Mouse (Mus musculus): ENCODE measurements at regions not wholly inside any gene's neighbourhood (a gene's known extent, or its start where the extent isn't known, plus 50 kb on each side); places are given as distances from the start of the nearest gene placed in this dataset.

GRCm38 (mm10) chr4:131097421-131097820 is 153.2 kb downstream of the Matn1 start:
- no peak for DNase-seq (ENCODE audit: low spot score in 2 of 2)

- no peak for DNase-seq (ENCODE audit: low spot score in 2 of 2)
Observed at GRCm38 (mm10) chr4:131100093-131100795, 156.1 kb downstream of the Matn1 start.

- no peak for DNase-seq (ENCODE audit: low spot score in 2 of 2)
Observed at GRCm38 (mm10) chr4:131100796-131101156, 156.6 kb downstream of the Matn1 start.

GRCm38 (mm10) chr4:131102163-131102562 is 158.0 kb downstream of the Matn1 start:
- DNase-seq (ENCODE audit: low spot score in 2 of 2), result peak in 1 of 2 experiments; percentile 26

GRCm38 (mm10) chr4:131107127-131107857 is 163.1 kb downstream of the Matn1 start:
- peak in 1 of 2 experiments; percentile 22 for DNase-seq (ENCODE audit: low spot score in 2 of 2)

GRCm38 (mm10) chr4:131112536-131112935 is 168.4 kb downstream of the Matn1 start:
- DNase-seq (ENCODE audit: low spot score in 2 of 2), result no peak

- DNase-seq (ENCODE audit: low spot score in 2 of 2), result no peak
Observed at GRCm38 (mm10) chr4:131113727-131114303, 169.6 kb downstream of the Matn1 start.

- peak in 1 of 2 experiments; percentile 34 for DNase-seq (ENCODE audit: low spot score in 2 of 2)
Observed at GRCm38 (mm10) chr4:131115247-131115646, 171.1 kb downstream of the Matn1 start.

- no peak for DNase-seq (ENCODE audit: low spot score in 2 of 2)
Observed at GRCm38 (mm10) chr4:131118586-131118985, 174.4 kb downstream of the Matn1 start.

- DNase-seq (ENCODE audit: low spot score in 2 of 2), result no peak
Observed at GRCm38 (mm10) chr4:131119621-131120020, 175.4 kb downstream of the Matn1 start.

- no peak for DNase-seq (ENCODE audit: low spot score in 2 of 2)
Observed at GRCm38 (mm10) chr4:131120680-131121079, 176.5 kb downstream of the Matn1 start.

- no peak for DNase-seq (ENCODE audit: low spot score in 2 of 2)
Observed at GRCm38 (mm10) chr4:131125975-131126374, 181.8 kb downstream of the Matn1 start.

GRCm38 (mm10) chr4:131126901-131127300 is 182.7 kb downstream of the Matn1 start:
- no peak for DNase-seq (ENCODE audit: low spot score in 2 of 2)

GRCm38 (mm10) chr4:131128646-131129045 is 184.5 kb downstream of the Matn1 start:
- DNase-seq (ENCODE audit: low spot score in 2 of 2), result no peak

- no peak for DNase-seq (ENCODE audit: low spot score in 2 of 2)
Observed at GRCm38 (mm10) chr4:131132201-131132600, 188.0 kb downstream of the Matn1 start.

GRCm38 (mm10) chr4:131132781-131133180 is 188.6 kb downstream of the Matn1 start:
- DNase-seq (ENCODE audit: low spot score in 2 of 2), result peak in 1 of 2 experiments; percentile 33

GRCm38 (mm10) chr4:131135841-131136240 is 191.7 kb downstream of the Matn1 start:
- DNase-seq (ENCODE audit: low spot score in 2 of 2), result no peak

- DNase-seq (ENCODE audit: low spot score in 2 of 2), result no peak
Observed at GRCm38 (mm10) chr4:131138891-131139290, 194.7 kb downstream of the Matn1 start.

- no peak for DNase-seq (ENCODE audit: low spot score in 2 of 2)
Observed at GRCm38 (mm10) chr4:131141890-131142465, 197.8 kb downstream of the Matn1 start.

GRCm38 (mm10) chr4:131145507-131145906 is 201.3 kb downstream of the Matn1 start:
- DNase-seq (ENCODE audit: low spot score in 2 of 2), result no peak

GRCm38 (mm10) chr4:131148042-131148747 is 204.0 kb downstream of the Matn1 start:
- DNase-seq (ENCODE audit: low spot score in 2 of 2), result no peak

GRCm38 (mm10) chr4:131149466-131149865 is 205.3 kb downstream of the Matn1 start:
- DNase-seq (ENCODE audit: low spot score in 2 of 2), result no peak

Data from left cerebral cortex, adult 9 months (tissue).